Mouse (Mus musculus): ENCODE results near the gene Metrnl. TPM values are rescaled to one million over a fixed set of nuclear protein-coding genes. Genes with fewer than 3 reads are reported as not detected.

Gene Metrnl
- polyA plus RNA-seq (2012; rRNA removed): 38.2 and 75.1 TPM in 2 replicates

GRCm38 (mm10) chr11:121701244-121701643, at the start of gene Metrnl:
Gene Metrnl, plus strand, starts transcription at chr11:121701544.

GRCm38 (mm10) chr11:121672990-121673572, 28.3 kb upstream of the Metrnl start, which contains the start of gene B3gntl1:
Gene B3gntl1, minus strand, starts transcription at chr11:121673153.

Other genes starting within 250 kb of the Metrnl start
- 20.4 and 30.0 TPM in 2 replicates for gene Tbcd, start 249.6 kb upstream of the Metrnl start, polyA plus RNA-seq (2012; rRNA removed)
- 4.8 and 6.1 TPM in 2 replicates for gene Zfp750, start 182.2 kb upstream of the Metrnl start, polyA plus RNA-seq (2012; rRNA removed)
- gene B3gntl1, start 28.4 kb upstream of the Metrnl start, polyA plus RNA-seq (2012; rRNA removed): 1.8 and 2.7 TPM in 2 replicates
- gene Ptchd3, start 128.7 kb downstream of the Metrnl start, polyA plus RNA-seq (2012; rRNA removed): not detected in 2 replicates

All from stomach, adult 2 months (tissue).